Mouse (Mus musculus) liver, postnatal 0 days (tissue): ENCODE measurements around the gene Sox6. TPM values are rescaled to one million over a fixed set of nuclear protein-coding genes. Genes with fewer than 3 reads are reported as not detected.

ENCODE experiments used
- ATAC-seq: fragments of 200-750 bp; cut with Nextera tagmentation; 2 replicates; pipeline ENCODE4 v1.8.0; 2017; ENCODE audit warnings: mild to moderate bottlenecking, moderate library complexity
- DNase-seq: peaks from one replicate; pipeline ENCODE4 v3.0.0-alpha.2; 2016
- H3K27ac ChIP-seq: fragments of 300-500 bp; sonication (generic); 2 replicates; pipeline ENCODE4 v1.5.1; 2014; ENCODE audit warnings: antibody characterized with exemption, moderate library complexity, mild to moderate bottlenecking, low read depth
- H3K27me3 ChIP-seq: fragments of 300-500 bp; sonication (generic); 2 replicates; pipeline ENCODE4 v1.6.1; 2014; ENCODE audit warnings: low read length, control low read depth, mixed read lengths; ENCODE audit not compliant: insufficient read depth
- H3K36me3 ChIP-seq: fragments of 300-500 bp; sonication (generic); replicated peaks from 2 replicates; pipeline ENCODE4 v1.6.1; 2014; ENCODE audit warnings: mild to moderate bottlenecking, control low read depth, low read length, moderate library complexity, mixed read lengths; ENCODE audit not compliant: insufficient read depth
- H3K4me1 ChIP-seq: fragments of 300-500 bp; sonication (generic); 2 replicates; pipeline ENCODE4 v1.6.1; 2014; ENCODE audit warnings: antibody characterized with exemption, mild to moderate bottlenecking, control low read depth; ENCODE audit not compliant: insufficient read depth
- H3K4me2 ChIP-seq: fragments of 300-500 bp; sonication (generic); 2 replicates; pipeline ENCODE4 v1.6.1; 2014; ENCODE audit warnings: low read depth, mild to moderate bottlenecking, low read length, moderate library complexity, mixed read lengths
- H3K4me3 ChIP-seq: fragments of 300-500 bp; sonication (generic); 2 replicates; pipeline ENCODE4 v1.5.1; 2014; ENCODE audit warnings: low read depth, low read length
- H3K9ac ChIP-seq: fragments of 300-500 bp; sonication (generic); replicated peaks from 2 replicates; pipeline ENCODE4 v1.6.1; 2014; ENCODE audit warnings: mild to moderate bottlenecking, moderate library complexity
- H3K9me3 ChIP-seq: fragments of 300-500 bp; sonication (generic); 2 replicates; pipeline ENCODE4 v1.6.1; 2016; ENCODE audit warnings: mild to moderate bottlenecking, control low read depth, low read length, mixed read lengths
- CTCF ChIP-seq: sonication (generic); IDR thresholded peaks from 2 replicates; pipeline ENCODE4 v1.5.1; 2016; ENCODE audit warnings: antibody characterized with exemption, low read depth
- EP300 ChIP-seq: IDR thresholded peaks from 2 replicates; pipeline ENCODE4 v1.6.1; 2016; ENCODE audit warnings: antibody characterized with exemption, low read depth, mild to moderate bottlenecking
- WGBS: fragments of 180-500 bp; shearing (Covaris S2); extraction: QIAGEN DNeasy Blood & Tissue Kit; methylation state at CpG from one replicate; pipeline ENCODE4 v1.1.7; 2014; ENCODE audit not compliant: insufficient replicate concordance; 5-methylcytosine and 5-hydroxymethylcytosine counted together
- polyA plus RNA-seq: library from polyadenylated mRNA; unstranded; fragments of >200 nt; fragmentation: Nextera tagmentation; extraction: Ambion mirVana; gene quantifications from 2 replicates; pipeline ENCODE4 v1.2.1, GENCODE M21; 2015

Gene Sox6
- polyA plus RNA-seq, 1 experiment from 2014 or later: 44.4 TPM

GRCm38 (mm10) chr7:115944250-115944649 is 94.3 kb downstream of the Sox6 start:
- Histone ChIP-seq H3K4me3 (no peak overlapping the region), H3K4me2 (no peak overlapping the region), H3K9ac (no peak overlapping the region), H3K36me3 (no peaks in the 10 kb centered on the region), H3K27ac (no peak overlapping the region), H3K4me1 (peaks cover 6% of the 10 kb centered on the region; the same call in 1 of the 2 replicates), H3K27me3 (no peaks in the 10 kb centered on the region), H3K9me3 (peaks cover 3% of the 10 kb centered on the region; the same call in 1 of the 2 replicates)
- TF ChIP-seq CTCF (no peak), EP300 (no peak)
- ATAC-seq (no peak), DNase-seq (no peak)
- 76% methylated on average over 5 of the region's 5 CpGs for WGBS

GRCm38 (mm10) chr7:115941766-115942165 is 96.8 kb downstream of the Sox6 start:
- H3K27me3 ChIP-seq: no peaks in the 10 kb centered on the region
- H3K4me3 ChIP-seq: no peak overlapping the region
- H3K4me1 ChIP-seq: peaks cover 6% of the 10 kb centered on the region; the same call in 1 of the 2 replicates
- peaks cover 3% of the 10 kb centered on the region; the same call in 1 of the 2 replicates for H3K9me3 ChIP-seq
- no peak overlapping the region for H3K9ac ChIP-seq
- DNase-seq (peak; percentile 43), ATAC-seq (peak; percentile 97)
- TF ChIP-seq EP300 (peak; percentile 95), CTCF (no peak)
- H3K36me3 ChIP-seq: no peaks in the 10 kb centered on the region
- WGBS: 43% methylated on average over 6 of the region's 6 CpGs
- H3K4me2 ChIP-seq: peak overlapping the region; percentile 49
- peak overlapping the region; percentile 13; the same call in 1 of the 2 replicates for H3K27ac ChIP-seq

GRCm38 (mm10) chr7:115939292-115939691 is 99.3 kb downstream of the Sox6 start:
- Histone ChIP-seq H3K4me3 (no peak overlapping the region), H3K27ac (no peak overlapping the region), H3K4me1 (peaks cover 6% of the 10 kb centered on the region; the same call in 1 of the 2 replicates), H3K27me3 (no peaks in the 10 kb centered on the region), H3K9me3 (peaks cover 3% of the 10 kb centered on the region; the same call in 1 of the 2 replicates), H3K36me3 (no peaks in the 10 kb centered on the region), H3K9ac (no peak overlapping the region), H3K4me2 (no peak overlapping the region)
- ATAC-seq: no peak
- 80% methylated on average over 5 of the region's 5 CpGs for WGBS
- DNase-seq: no peak
- TF ChIP-seq CTCF (no peak), EP300 (no peak)

- H3K4me2 ChIP-seq: no peak overlapping the region
- H3K27ac ChIP-seq: no peak overlapping the region
- H3K27me3 ChIP-seq: no peaks in the 10 kb centered on the region
- WGBS: 76% methylated on average over 1 of the region's 1 CpGs
- no peaks in the 10 kb centered on the region for H3K9me3 ChIP-seq
- ATAC-seq (no peak), DNase-seq (no peak)
- TF ChIP-seq EP300 (no peak), CTCF (no peak)
- no peak overlapping the region for H3K9ac ChIP-seq
- no peaks in the 10 kb centered on the region for H3K36me3 ChIP-seq
- H3K4me1 ChIP-seq: peaks cover 6% of the 10 kb centered on the region; the same call in 1 of the 2 replicates
- no peak overlapping the region for H3K4me3 ChIP-seq
Measured at GRCm38 (mm10) chr7:115936908-115937307, 101.7 kb downstream of the Sox6 start.

GRCm38 (mm10) chr7:115915338-115915737 is 123.3 kb downstream of the Sox6 start:
- DNase-seq (no peak), ATAC-seq (no peak)
- Histone ChIP-seq H3K36me3 (no peaks in the 10 kb centered on the region), H3K27me3 (no peaks in the 10 kb centered on the region), H3K9ac (no peak overlapping the region), H3K4me3 (no peak overlapping the region), H3K4me1 (no peaks in the 10 kb centered on the region), H3K27ac (no peak overlapping the region), H3K4me2 (no peak overlapping the region), H3K9me3 (no peaks in the 10 kb centered on the region)
- WGBS: 65% methylated on average over 1 of the region's 1 CpGs
- TF ChIP-seq CTCF: no peak
- no peak for TF ChIP-seq EP300

GRCm38 (mm10) chr7:115910313-115910712 is 128.3 kb downstream of the Sox6 start:
- H3K9ac ChIP-seq: no peak overlapping the region
- no peaks in the 10 kb centered on the region for H3K9me3 ChIP-seq
- DNase-seq (no peak), ATAC-seq (no peak)
- no peak overlapping the region for H3K4me3 ChIP-seq
- H3K4me2 ChIP-seq: no peak overlapping the region
- no peaks in the 10 kb centered on the region for H3K27me3 ChIP-seq
- WGBS: 73% methylated on average over 1 of the region's 1 CpGs
- TF ChIP-seq CTCF: no peak
- no peak for TF ChIP-seq EP300
- no peak overlapping the region for H3K27ac ChIP-seq
- no peaks in the 10 kb centered on the region for H3K4me1 ChIP-seq
- H3K36me3 ChIP-seq: no peaks in the 10 kb centered on the region

- no peak for ATAC-seq
- Histone ChIP-seq H3K4me3 (no peak overlapping the region), H3K9ac (no peak overlapping the region), H3K36me3 (no peaks in the 10 kb centered on the region), H3K27ac (no peak overlapping the region), H3K9me3 (no peaks in the 10 kb centered on the region), H3K4me1 (no peaks in the 10 kb centered on the region), H3K4me2 (no peak overlapping the region), H3K27me3 (no peaks in the 10 kb centered on the region)
- no peak for DNase-seq
- no peak for TF ChIP-seq CTCF
- no peak for TF ChIP-seq EP300
- 91% methylated on average over 9 of the region's 9 CpGs for WGBS
Measured at GRCm38 (mm10) chr7:115904798-115905207, 133.8 kb downstream of the Sox6 start.
